13 mouse cellular contexts compared by ENCODE assay signal in genomic region chr15:81804883-81805282, GRCm38 (mm10). TPM values are rescaled to one million over a fixed set of nuclear protein-coding genes. Genes with fewer than 3 reads are reported as not detected.
DNase-seq lines count a peak whose midpoint lies in the region; ATAC-seq and TF ChIP-seq lines count a peak whose summit lies in the region.
"Had no signal": no experiment of that assay in that cellular context is flagged by ENCODE, and none has a peak within 500 bp of the region (broad histone marks: within the 10 kb centered on the region; RNA-seq: fewer than 3 reads in every experiment).

No protein-coding gene starts in this region.

- peak overlapping the region; percentile 6; the same call in 1 of the 2 replicates for H3K9ac ChIP-seq in hindbrain, embryonic 12.5 days
- H3K9ac ChIP-seq in hindbrain, embryonic 14.5 days, result no peak overlapping the region
- H3K9ac ChIP-seq in liver, adult 2 months (ENCODE audit: low read depth, low read length), result no peak overlapping the region; the same call in 1 of the 2 replicates
- no peak overlapping the region for H3K9ac ChIP-seq in embryonic facial prominence, embryonic 15.5 days
- no peak overlapping the region for H3K9ac ChIP-seq in forebrain, embryonic 12.5 days
- H3K9ac ChIP-seq: liver, embryonic 12.5 days; neural tube, embryonic 13.5 days had no signal

- 0 out of 2 replicates have a peak, but pooled peaks cover 5% of the 10 kb centered on the region for H3K27me3 ChIP-seq in hindbrain, embryonic 12.5 days
- H3K27me3 ChIP-seq in hindbrain, embryonic 14.5 days (ENCODE audit: control insufficient read depth, insufficient read depth, low read length), result no peaks in the 10 kb centered on the region
- H3K27me3 ChIP-seq in liver, adult 2 months (ENCODE audit: control insufficient read depth, insufficient read depth, low read length), result no peaks in the 10 kb centered on the region
- no peaks in the 10 kb centered on the region for H3K27me3 ChIP-seq in embryonic facial prominence, embryonic 15.5 days
- H3K27me3 ChIP-seq in myocyte (ENCODE audit: control insufficient read depth, insufficient read depth, insufficient read length), result no peaks in the 10 kb centered on the region
- H3K27me3 ChIP-seq in forebrain, embryonic 12.5 days, result 0 out of 2 replicates have a peak, but pooled peaks cover 4% of the 10 kb centered on the region
- H3K27me3 ChIP-seq: liver, embryonic 12.5 days had no signal

- no peak overlapping the region for H3ac ChIP-seq in myocyte (ENCODE audit: control insufficient read depth, insufficient read length)

- TF ChIP-seq POLR2A in liver, adult 2 months (IDR thresholded peaks at IDR 0.05; ENCODE audit: extremely low read depth, insufficient read depth, low read length), result no peak
- TF ChIP-seq POLR2A in myocyte (IDR thresholded peaks at IDR 0.05; ENCODE audit: insufficient read length, low read depth), result no peak

- WGBS in hindbrain, embryonic 12.5 days, result 70% methylated on average over 3 of the region's 3 CpGs
- 68% methylated on average over 3 of the region's 3 CpGs for WGBS in hindbrain, embryonic 14.5 days
- WGBS in liver, adult 2 months, result 57% methylated on average over 3 of the region's 3 CpGs
- 59% methylated on average over 3 of the region's 3 CpGs for WGBS in embryonic facial prominence, embryonic 15.5 days
- 84% methylated on average over 3 of the region's 3 CpGs for WGBS in forebrain, embryonic 12.5 days

- no peaks in the 10 kb centered on the region for H3K36me3 ChIP-seq in hindbrain, embryonic 12.5 days
- no peaks in the 10 kb centered on the region for H3K36me3 ChIP-seq in hindbrain, embryonic 14.5 days (replicated peaks; ENCODE audit: control insufficient read depth, insufficient read depth)
- H3K36me3 ChIP-seq in liver, adult 2 months (ENCODE audit: control insufficient read depth, insufficient read depth, low read length), result peaks cover 6% of the 10 kb centered on the region; the same call in 1 of the 2 replicates
- no peaks in the 10 kb centered on the region for H3K36me3 ChIP-seq in embryonic facial prominence, embryonic 15.5 days
- no peaks in the 10 kb centered on the region for H3K36me3 ChIP-seq in myocyte (ENCODE audit: control insufficient read depth, insufficient read depth)
- no peaks in the 10 kb centered on the region for H3K36me3 ChIP-seq in forebrain, embryonic 12.5 days (replicated peaks)
- H3K36me3 ChIP-seq: liver, embryonic 12.5 days; neural tube, embryonic 13.5 days had no signal

- DNase-seq in hindbrain, embryonic 14.5 days (ENCODE audit: low spot score), result no peak
- DNase-seq in liver, adult 2 months (ENCODE audit: extremely low read depth, low read depth, low spot score), result no peak
- DNase-seq in liver, result no peak
- no peak for DNase-seq in thymus, postnatal 14 days
- DNase-seq: cerebellum, adult 8-10 months; right cerebral cortex, postnatal 4 days; thymus, postnatal 25 days had no signal

- H3K4me3 ChIP-seq in hindbrain, embryonic 12.5 days, result no peak overlapping the region
- no peak overlapping the region for H3K4me3 ChIP-seq in hindbrain, embryonic 14.5 days (replicated peaks; ENCODE audit: low read length)
- no peak overlapping the region for H3K4me3 ChIP-seq in liver, adult 2 months (ENCODE audit: insufficient read depth, low read depth, low read length)
- H3K4me3 ChIP-seq in embryonic facial prominence, embryonic 15.5 days (replicated peaks), result no peak overlapping the region
- no peak overlapping the region for H3K4me3 ChIP-seq in myocyte
- no peak overlapping the region for H3K4me3 ChIP-seq in forebrain, embryonic 12.5 days (replicated peaks)
- H3K4me3 ChIP-seq: liver, embryonic 12.5 days; neural tube, embryonic 13.5 days had no signal

- H3K27ac ChIP-seq in hindbrain, embryonic 12.5 days, result no peak overlapping the region
- no peak overlapping the region for H3K27ac ChIP-seq in hindbrain, embryonic 14.5 days
- H3K27ac ChIP-seq in liver, adult 2 months (replicated peaks; ENCODE audit: insufficient read depth, low read depth, low read length), result peak overlapping the region; percentile 18; the same call in 1 of the 2 replicates
- peak overlapping the region; percentile 84 for H3K27ac ChIP-seq in embryonic facial prominence, embryonic 15.5 days (replicated peaks)
- no peak overlapping the region for H3K27ac ChIP-seq in forebrain, embryonic 12.5 days
- H3K27ac ChIP-seq: liver, embryonic 12.5 days; neural tube, embryonic 13.5 days had no signal

- ATAC-seq in hindbrain, embryonic 12.5 days (ENCODE audit: low FRiP score), result no peak
- ATAC-seq in hindbrain, embryonic 14.5 days (ENCODE audit: low FRiP score), result no peak
- no peak for ATAC-seq in embryonic facial prominence, embryonic 15.5 days (ENCODE audit: insufficient number of reproducible peaks, low FRiP score, low TSS enrichment, low read depth)
- ATAC-seq in forebrain, embryonic 12.5 days (ENCODE audit: low FRiP score), result no peak
- ATAC-seq: liver, embryonic 12.5 days had no signal

- H3K79me2 ChIP-seq in liver, adult 2 months (ENCODE audit: control insufficient read depth, insufficient read depth, low read length), result peaks cover 13% of the 10 kb centered on the region; the same call in 1 of the 2 replicates
- H3K79me2 ChIP-seq in myocyte (ENCODE audit: control insufficient read depth, insufficient read depth), result no peaks in the 10 kb centered on the region

- H3K4me1 ChIP-seq in hindbrain, embryonic 12.5 days, result peaks cover 33% of the 10 kb centered on the region
- H3K4me1 ChIP-seq in hindbrain, embryonic 14.5 days (replicated peaks; ENCODE audit: control insufficient read depth, insufficient read depth, low read length), result peaks cover 33% of the 10 kb centered on the region
- peaks cover 54% of the 10 kb centered on the region for H3K4me1 ChIP-seq in liver, adult 2 months (ENCODE audit: control insufficient read depth, insufficient read depth, low read length)
- peaks cover 61% of the 10 kb centered on the region for H3K4me1 ChIP-seq in embryonic facial prominence, embryonic 15.5 days
- peaks cover 36% of the 10 kb centered on the region for H3K4me1 ChIP-seq in forebrain, embryonic 12.5 days

- no peaks in the 10 kb centered on the region for H3K9me3 ChIP-seq in hindbrain, embryonic 12.5 days (replicated peaks)
- no peaks in the 10 kb centered on the region for H3K9me3 ChIP-seq in hindbrain, embryonic 14.5 days (ENCODE audit: control insufficient read depth, low read length)
- no peaks in the 10 kb centered on the region for H3K9me3 ChIP-seq in embryonic facial prominence, embryonic 15.5 days (replicated peaks)
- H3K9me3 ChIP-seq in forebrain, embryonic 12.5 days, result no peaks in the 10 kb centered on the region
- H3K9me3 ChIP-seq: liver, embryonic 12.5 days; neural tube, embryonic 13.5 days had no signal

- TF ChIP-seq CTCF in liver, adult 2 months (IDR thresholded peaks at IDR 0.05; ENCODE audit: low read depth, low read length), result no peak

- H3K4me2 ChIP-seq in hindbrain, embryonic 12.5 days (replicated peaks), result no peak overlapping the region
- no peak overlapping the region for H3K4me2 ChIP-seq in hindbrain, embryonic 14.5 days (replicated peaks)
- H3K4me2 ChIP-seq in embryonic facial prominence, embryonic 15.5 days (replicated peaks), result no peak overlapping the region
- H3K4me2 ChIP-seq in myocyte (ENCODE audit: low read depth), result no peak overlapping the region
- H3K4me2 ChIP-seq in forebrain, embryonic 12.5 days, result no peak overlapping the region
- H3K4me2 ChIP-seq: liver, embryonic 12.5 days; neural tube, embryonic 13.5 days had no signal

TF ChIP-seq in myocyte, 11 proteins besides CTCF, POLR2A, EP300 and RAD21:
- TF ChIP-seq E2F4 (IDR thresholded peaks at IDR 0.05; ENCODE audit: insufficient read depth), result no peak
- TF ChIP-seq USF1 (IDR thresholded peaks at IDR 0.05; ENCODE audit: low read depth), result peak; percentile 7
- no peak for TF ChIP-seq CEBPB (IDR thresholded peaks at IDR 0.05; ENCODE audit: insufficient read depth, poor library complexity, severe bottlenecking)
- no peak for TF ChIP-seq POLR2AphosphoS2 (IDR thresholded peaks at IDR 0.05; ENCODE audit: insufficient read length, low read depth)
- TF ChIP-seq TCF12 (IDR thresholded peaks at IDR 0.05; ENCODE audit: insufficient read depth, poor library complexity, severe bottlenecking), result no peak

RNA-seq across cellular contexts. Expression of gene Tef, which starts 2.7 kb away (rescaled TPM):
- 30.0 and 31.9 TPM in 2 replicates for polyA plus RNA-seq in hindbrain, embryonic 12.5 days (2016; fragmentation: Nextera tagmentation; extraction: Ambion mirVana)
- 16.8 and 18.7 TPM in 2 replicates for polyA plus RNA-seq in hindbrain, embryonic 14.5 days (2014; fragmentation: Nextera tagmentation; extraction: Ambion mirVana)
- total RNA-seq in liver, adult 2 months (2014; rRNA removed), result 156 and 163 TPM in 2 replicates
- 34.6 and 35.0 TPM in 2 replicates for polyA plus RNA-seq in liver, adult 2 months (2012; rRNA removed)
- 31.1 and 32.3 TPM in 2 replicates for polyA plus RNA-seq in embryonic facial prominence, embryonic 15.5 days (2015; fragmentation: Nextera tagmentation; extraction: Ambion mirVana)
- polyA plus RNA-seq in myocyte (2012; fragmentation: generic; extraction: Trizol), result 58.4 TPM
- 25.8 and 27.2 TPM in 2 replicates for polyA plus RNA-seq in forebrain, embryonic 12.5 days (2016; fragmentation: Nextera tagmentation; extraction: Ambion mirVana)

RNA-seq across cellular contexts. Expression of gene Tob2, which starts 53.7 kb away (rescaled TPM):
- polyA plus RNA-seq in hindbrain, embryonic 12.5 days (2016; fragmentation: Nextera tagmentation; extraction: Ambion mirVana), result 20.4 and 21.2 TPM in 2 replicates
- polyA plus RNA-seq in hindbrain, embryonic 14.5 days (2014; fragmentation: Nextera tagmentation; extraction: Ambion mirVana), result 13.4 and 14.9 TPM in 2 replicates
- total RNA-seq in liver, adult 2 months (2014; rRNA removed), result 15.8 and 25.6 TPM in 2 replicates
- 20.9 and 21.6 TPM in 2 replicates for polyA plus RNA-seq in liver, adult 2 months (2012; rRNA removed)
- 31.4 and 33.8 TPM in 2 replicates for polyA plus RNA-seq in embryonic facial prominence, embryonic 15.5 days (2015; fragmentation: Nextera tagmentation; extraction: Ambion mirVana)
- 37.9 TPM for polyA plus RNA-seq in myocyte (2012; fragmentation: generic; extraction: Trizol)
- polyA plus RNA-seq in forebrain, embryonic 12.5 days (2016; fragmentation: Nextera tagmentation; extraction: Ambion mirVana), result 24.4 and 24.8 TPM in 2 replicates

RNA-seq across cellular contexts. Expression of gene Rangap1, which starts 59.6 kb away (rescaled TPM):
- polyA plus RNA-seq in hindbrain, embryonic 12.5 days (2016; fragmentation: Nextera tagmentation; extraction: Ambion mirVana), result 131 and 134 TPM in 2 replicates
- polyA plus RNA-seq in hindbrain, embryonic 14.5 days (2014; fragmentation: Nextera tagmentation; extraction: Ambion mirVana), result 117 and 135 TPM in 2 replicates
- 32.8 and 33.1 TPM in 2 replicates for total RNA-seq in liver, adult 2 months (2014; rRNA removed)
- polyA plus RNA-seq in liver, adult 2 months (2012; rRNA removed), result 21.6 and 24.8 TPM in 2 replicates
- 98.3 and 102 TPM in 2 replicates for polyA plus RNA-seq in embryonic facial prominence, embryonic 15.5 days (2015; fragmentation: Nextera tagmentation; extraction: Ambion mirVana)
- polyA plus RNA-seq in myocyte (2012; fragmentation: generic; extraction: Trizol), result 96.6 TPM
- 166 and 174 TPM in 2 replicates for polyA plus RNA-seq in forebrain, embryonic 12.5 days (2016; fragmentation: Nextera tagmentation; extraction: Ambion mirVana)

Comparison
In these comparisons a context has a peak if more than half of its experiments do, and no peak if none do; other contexts are left out.
1. H3K27ac ChIP-seq: peak in liver, adult 2 months (single experiment) and embryonic facial prominence, embryonic 15.5 days (single experiment); none in hindbrain, embryonic 12.5 days (single experiment), hindbrain, embryonic 14.5 days (single experiment) and forebrain, embryonic 12.5 days (single experiment).